Mouse (Mus musculus): ENCODE data around the gene Myb.

GRCm38 (mm10) chr10:21165411-21165810 lies 4.6 kb upstream of the Myb start:
- no peak for TF ChIP-seq CTCF (IDR thresholded peaks at IDR 0.05; ENCODE audit: borderline replicate concordance, insufficient read depth, low read depth, low read length)
- no peak for TF ChIP-seq POLR2A (IDR thresholded peaks at IDR 0.05; ENCODE audit: borderline replicate concordance, insufficient read depth, low read length)
